ENCODE assay signal across 22 mouse cellular contexts in the genomic region with DNA sequence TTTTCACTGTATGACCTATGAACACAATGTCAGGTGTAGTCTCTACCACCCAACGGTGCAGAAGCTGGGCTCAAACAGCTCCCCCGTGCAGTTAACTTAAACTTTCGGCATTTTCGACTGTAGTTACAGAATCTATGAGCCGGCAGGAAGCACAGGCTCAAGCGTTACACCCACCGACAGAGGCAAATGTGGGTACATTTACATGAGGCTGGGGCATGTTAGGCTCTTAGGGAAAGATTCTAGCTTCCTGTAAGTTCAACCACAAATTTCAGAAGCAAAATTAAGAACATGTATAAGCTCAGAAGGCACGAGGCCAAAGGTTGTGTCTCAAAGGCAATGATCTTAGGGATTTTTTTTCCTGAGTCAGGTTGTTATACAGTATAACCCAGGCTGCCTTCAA. TPM values are rescaled to one million over a fixed set of nuclear protein-coding genes. Genes with fewer than 3 reads are reported as not detected.
DNase-seq lines count a peak whose midpoint lies in the region; ATAC-seq and TF ChIP-seq lines count a peak whose summit lies in the region.
"Had no signal": no experiment of that assay in that cellular context is flagged by ENCODE, and none has a peak within 500 bp of the region (broad histone marks: within the 10 kb centered on the region; RNA-seq: fewer than 3 reads in every experiment).

No protein-coding gene starts in this region.

- no peak overlapping the region for H3K9ac ChIP-seq in hindbrain, embryonic 13.5 days
- no peak overlapping the region for H3K9ac ChIP-seq in kidney, embryonic 16.5 days (replicated peaks; ENCODE audit: low read length)
- H3K9ac ChIP-seq: embryonic facial prominence, embryonic 12.5 days; hindbrain, embryonic 12.5 days; intestine, embryonic 15.5 days; midbrain, embryonic 15.5 days; stomach, embryonic 15.5 days had no signal

- DNase-seq in 416B (ENCODE audit: low read depth): peak; percentile 11
- peak; percentile 56 for DNase-seq in CD4-positive helper T cell, adult 2 months (ENCODE audit: low read depth, low spot score)
- peak; percentile 70 for DNase-seq in induced T-regulatory cell, adult 2 months (ENCODE audit: low read depth)
- peak; percentile 48 for DNase-seq in thymus, adult 2 months
- no peak for DNase-seq in embryonic facial prominence, embryonic 10.5 days (ENCODE audit: low spot score)
- DNase-seq in kidney, adult 2 months: no peak
- DNase-seq: cerebellum, adult 9-11 months; lung, adult 18-20 months; lung, postnatal 14 days; retina, postnatal 1 day; right cerebral cortex, postnatal 4 days had no signal

- no peak for ATAC-seq in hindbrain, embryonic 13.5 days (ENCODE audit: low FRiP score)
- ATAC-seq in kidney, embryonic 16.5 days (ENCODE audit: low FRiP score, low TSS enrichment): no peak
- ATAC-seq: forebrain, embryonic 14.5 days; intestine, embryonic 15.5 days; midbrain, embryonic 15.5 days had no signal

- H3K27ac ChIP-seq in thymus, adult 2 months (ENCODE audit: control insufficient read depth, insufficient read depth, low read length): peak overlapping the region; percentile 57
- H3K27ac ChIP-seq in hindbrain, embryonic 13.5 days: no peak overlapping the region
- no peak overlapping the region for H3K27ac ChIP-seq in embryonic facial prominence, embryonic 10.5 days (replicated peaks)
- no peak overlapping the region for H3K27ac ChIP-seq in kidney, adult 2 months (ENCODE audit: insufficient read depth, low read depth, low read length)
- no peak overlapping the region for H3K27ac ChIP-seq in kidney, embryonic 16.5 days (ENCODE audit: low read length)
- H3K27ac ChIP-seq: embryonic facial prominence, embryonic 12.5 days; hindbrain, embryonic 12.5 days; intestine, embryonic 15.5 days; midbrain, embryonic 15.5 days; stomach, embryonic 15.5 days had no signal

- H3K4me1 ChIP-seq in thymus, adult 2 months (replicated peaks; ENCODE audit: control insufficient read depth, insufficient read depth, low read length): peaks cover 32% of the 10 kb centered on the region
- H3K4me1 ChIP-seq in hindbrain, embryonic 13.5 days (replicated peaks): peaks cover 14% of the 10 kb centered on the region
- H3K4me1 ChIP-seq in embryonic facial prominence, embryonic 10.5 days: peaks cover 20% of the 10 kb centered on the region
- 0 out of 2 replicates have a peak, but pooled peaks cover 2% of the 10 kb centered on the region for H3K4me1 ChIP-seq in kidney, adult 2 months (ENCODE audit: control insufficient read depth, insufficient read depth, low read length)
- peaks cover 13% of the 10 kb centered on the region for H3K4me1 ChIP-seq in kidney, embryonic 16.5 days (ENCODE audit: insufficient read depth, low read length)
- H3K4me1 ChIP-seq: stomach, embryonic 15.5 days had no signal

- H3K9me3 ChIP-seq in hindbrain, embryonic 13.5 days: no peaks in the 10 kb centered on the region
- no peaks in the 10 kb centered on the region for H3K9me3 ChIP-seq in embryonic facial prominence, embryonic 10.5 days
- H3K9me3 ChIP-seq in kidney, embryonic 16.5 days (ENCODE audit: low read length): no peaks in the 10 kb centered on the region
- H3K9me3 ChIP-seq: embryonic facial prominence, embryonic 12.5 days; heart, embryonic 10.5 days; hindbrain, embryonic 12.5 days; intestine, embryonic 15.5 days; midbrain, embryonic 15.5 days; stomach, embryonic 15.5 days had no signal

- WGBS in thymus, adult 2 months: 3% methylated on average over 8 of the region's 8 CpGs
- WGBS in hindbrain, embryonic 13.5 days: 89% methylated on average over 8 of the region's 8 CpGs
- WGBS in embryonic facial prominence, embryonic 10.5 days: 87% methylated on average over 8 of the region's 8 CpGs
- WGBS in kidney, adult 2 months: 84% methylated on average over 8 of the region's 8 CpGs
- WGBS in kidney, embryonic 16.5 days: 78% methylated on average over 8 of the region's 8 CpGs

- no peaks in the 10 kb centered on the region; the same call in 1 of the 2 replicates for H3K36me3 ChIP-seq in thymus, adult 2 months (ENCODE audit: control insufficient read depth, insufficient read depth, low read length)
- H3K36me3 ChIP-seq in hindbrain, embryonic 13.5 days: no peaks in the 10 kb centered on the region
- H3K36me3 ChIP-seq in embryonic facial prominence, embryonic 10.5 days (replicated peaks): no peaks in the 10 kb centered on the region
- no peaks in the 10 kb centered on the region for H3K36me3 ChIP-seq in kidney, adult 2 months (ENCODE audit: control insufficient read depth, insufficient read depth, low read length)
- H3K36me3 ChIP-seq in kidney, embryonic 16.5 days (ENCODE audit: insufficient read depth, low read length): no peaks in the 10 kb centered on the region
- H3K36me3 ChIP-seq: embryonic facial prominence, embryonic 12.5 days; heart, embryonic 10.5 days; hindbrain, embryonic 12.5 days; intestine, embryonic 15.5 days; midbrain, embryonic 15.5 days; stomach, embryonic 15.5 days had no signal

- H3K27me3 ChIP-seq in thymus, adult 2 months (ENCODE audit: control insufficient read depth, insufficient read depth, low read length): no peaks in the 10 kb centered on the region
- peaks cover 11% of the 10 kb centered on the region for H3K27me3 ChIP-seq in hindbrain, embryonic 13.5 days
- H3K27me3 ChIP-seq in embryonic facial prominence, embryonic 10.5 days (replicated peaks; ENCODE audit: low read depth, poor library complexity, severe bottlenecking): peaks cover 20% of the 10 kb centered on the region
- H3K27me3 ChIP-seq in kidney, adult 2 months (replicated peaks; ENCODE audit: control insufficient read depth, insufficient read depth, low read length): no peaks in the 10 kb centered on the region
- H3K27me3 ChIP-seq in kidney, embryonic 16.5 days (ENCODE audit: insufficient read depth, low read length): no peaks in the 10 kb centered on the region
- H3K27me3 ChIP-seq: intestine, embryonic 15.5 days; stomach, embryonic 15.5 days had no signal

- H3K4me2 ChIP-seq in hindbrain, embryonic 13.5 days: no peak overlapping the region
- no peak overlapping the region for H3K4me2 ChIP-seq in kidney, embryonic 16.5 days (replicated peaks; ENCODE audit: low read depth, low read length)
- H3K4me2 ChIP-seq: embryonic facial prominence, embryonic 12.5 days; hindbrain, embryonic 12.5 days; intestine, embryonic 15.5 days; liver, embryonic 11.5 days; midbrain, embryonic 15.5 days; stomach, embryonic 15.5 days had no signal

- no peak for TF ChIP-seq POLR2A in thymus, adult 2 months (IDR thresholded peaks at IDR 0.05; ENCODE audit: control insufficient read depth, extremely low read depth, insufficient read depth, low read length, poor library complexity)
- no peak for TF ChIP-seq POLR2A in kidney, adult 2 months (IDR thresholded peaks at IDR 0.05; ENCODE audit: low read depth, low read length)

- TF ChIP-seq CTCF in thymus, adult 2 months (IDR thresholded peaks at IDR 0.05; ENCODE audit: borderline replicate concordance, control insufficient read depth, extremely low read depth, insufficient read depth, low read length, poor library complexity): no peak
- TF ChIP-seq CTCF in kidney, adult 2 months (conservative IDR thresholded peaks at IDR 0.05; ENCODE audit: insufficient read depth, insufficient read length, low read depth, low read length): no peak

- H3K4me3 ChIP-seq in thymus, adult 2 months (ENCODE audit: control insufficient read depth, insufficient read depth, low read length): no peak overlapping the region
- no peak overlapping the region for H3K4me3 ChIP-seq in hindbrain, embryonic 13.5 days
- no peak overlapping the region for H3K4me3 ChIP-seq in embryonic facial prominence, embryonic 10.5 days
- H3K4me3 ChIP-seq in kidney, adult 2 months (ENCODE audit: insufficient read depth, low read depth, low read length): no peak overlapping the region
- no peak overlapping the region for H3K4me3 ChIP-seq in kidney, embryonic 16.5 days (ENCODE audit: low read length)
- H3K4me3 ChIP-seq: embryonic facial prominence, embryonic 12.5 days; erythroblast, embryonic 14.5 days; heart, embryonic 10.5 days; hindbrain, embryonic 12.5 days; intestine, embryonic 15.5 days; midbrain, embryonic 15.5 days; stomach, embryonic 15.5 days had no signal

RNA-seq across cellular contexts. Expression of a gene that starts 5.5 kb away (rescaled TPM):
- 13.9 and 16.5 TPM in 2 replicates for polyA plus RNA-seq in thymus, adult 2 months (2012; rRNA removed)
- 0.22 and 0.31 TPM in 2 replicates for polyA plus RNA-seq in hindbrain, embryonic 13.5 days (2015; fragmentation: Nextera tagmentation; extraction: Ambion mirVana)
- 0.47 and 0.49 TPM in 2 replicates for polyA plus RNA-seq in embryonic facial prominence, embryonic 10.5 days (2016; fragmentation: Nextera tagmentation; extraction: Ambion mirVana)
- 1.6 and 2.0 TPM in 2 replicates for polyA plus RNA-seq in kidney, adult 2 months (2012; rRNA removed)
- 3.0 and 3.6 TPM in 2 replicates for polyA plus RNA-seq in kidney, embryonic 16.5 days (2015; fragmentation: Nextera tagmentation; extraction: Ambion mirVana)
- polyA plus RNA-seq: erythroblast, embryonic 14.5 days had no signal

RNA-seq across cellular contexts. Expression of a gene that starts 25.4 kb away (rescaled TPM):
- 37.2 and 39.9 TPM in 2 replicates for polyA plus RNA-seq in thymus, adult 2 months (2012; rRNA removed)
- 19.2 and 20.3 TPM in 2 replicates for polyA plus RNA-seq in hindbrain, embryonic 13.5 days (2015; fragmentation: Nextera tagmentation; extraction: Ambion mirVana)
- polyA plus RNA-seq in embryonic facial prominence, embryonic 10.5 days (2016; fragmentation: Nextera tagmentation; extraction: Ambion mirVana): 7.2 and 7.3 TPM in 2 replicates
- 216 TPM in 2 replicates for polyA plus RNA-seq in kidney, adult 2 months (2012; rRNA removed)
- 38.0 and 39.7 TPM in 2 replicates for polyA plus RNA-seq in kidney, embryonic 16.5 days (2015; fragmentation: Nextera tagmentation; extraction: Ambion mirVana)

RNA-seq across cellular contexts. Expression of a gene that starts 39.2 kb away (rescaled TPM):
- polyA plus RNA-seq in thymus, adult 2 months (2012; rRNA removed): 121 and 130 TPM in 2 replicates
- polyA plus RNA-seq in hindbrain, embryonic 13.5 days (2015; fragmentation: Nextera tagmentation; extraction: Ambion mirVana): 59.3 and 61.1 TPM in 2 replicates
- 56.5 and 66.7 TPM in 2 replicates for polyA plus RNA-seq in embryonic facial prominence, embryonic 10.5 days (2016; fragmentation: Nextera tagmentation; extraction: Ambion mirVana)
- 76.5 and 87.9 TPM in 2 replicates for polyA plus RNA-seq in kidney, adult 2 months (2012; rRNA removed)
- polyA plus RNA-seq in kidney, embryonic 16.5 days (2015; fragmentation: Nextera tagmentation; extraction: Ambion mirVana): 239 and 266 TPM in 2 replicates

Comparison
In these comparisons a context has a peak if more than half of its experiments do, and no peak if none do; other contexts are left out.
1. DNase-seq: peak in 416B (single experiment), CD4-positive helper T cell, adult 2 months (single experiment), induced T-regulatory cell, adult 2 months (single experiment) and thymus, adult 2 months (single experiment); none in embryonic facial prominence, embryonic 10.5 days (single experiment) and kidney, adult 2 months (single experiment).